Mouse (Mus musculus): ENCODE measurements at regions not wholly inside any gene's neighbourhood (a gene's known extent, or its start where the extent isn't known, plus 50 kb on each side); places are given as distances from the start of the nearest gene placed in this dataset.
"Not testable (repeated sequence)": the region's sequence is repeated elsewhere in the genome, so short reads cannot be mapped to it uniquely, and the experiment has no call there.

DNA sequence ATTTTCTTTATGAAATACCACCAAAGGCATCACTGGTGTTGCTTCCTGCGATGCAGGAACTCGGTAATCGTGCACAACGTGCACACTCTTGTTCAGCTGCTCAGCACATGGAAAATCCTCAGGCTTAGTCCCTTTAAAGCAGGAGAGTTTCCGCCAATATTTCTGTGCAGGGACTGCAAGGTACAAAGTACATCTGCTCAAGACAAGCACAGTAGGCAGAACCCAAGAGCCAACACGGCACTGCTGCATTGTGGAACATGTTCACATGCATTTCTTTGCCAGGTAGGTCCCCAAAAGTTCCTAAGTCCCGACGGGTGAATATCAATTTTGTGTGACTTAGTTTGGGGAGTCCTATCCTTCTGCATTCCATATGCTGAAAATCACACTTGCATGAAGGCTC is 808.0 kb upstream of the Pou3f3 start:
- no peak for DNase-seq

DNA sequence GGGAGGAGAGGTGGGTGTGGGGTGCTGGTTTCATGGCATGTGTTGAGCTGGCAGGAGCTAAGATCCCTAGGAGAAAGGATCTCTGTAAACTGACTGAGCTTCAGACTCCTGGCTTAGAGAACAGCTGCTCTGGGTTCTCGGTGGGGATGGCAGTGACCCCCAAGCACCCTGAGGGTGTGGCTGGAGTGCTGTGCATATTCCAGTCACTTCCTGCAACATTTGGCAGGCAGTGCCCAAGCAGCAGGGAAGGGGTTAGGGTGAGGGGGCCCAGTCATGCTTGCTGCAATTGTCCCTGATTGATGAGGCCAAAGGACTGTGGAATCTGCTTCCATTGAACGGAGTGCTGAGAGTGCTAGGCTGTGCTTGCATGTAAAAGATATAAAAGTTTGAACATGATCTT is 807.4 kb upstream of the Pou3f3 start:
- DNase-seq: no peak

DNA sequence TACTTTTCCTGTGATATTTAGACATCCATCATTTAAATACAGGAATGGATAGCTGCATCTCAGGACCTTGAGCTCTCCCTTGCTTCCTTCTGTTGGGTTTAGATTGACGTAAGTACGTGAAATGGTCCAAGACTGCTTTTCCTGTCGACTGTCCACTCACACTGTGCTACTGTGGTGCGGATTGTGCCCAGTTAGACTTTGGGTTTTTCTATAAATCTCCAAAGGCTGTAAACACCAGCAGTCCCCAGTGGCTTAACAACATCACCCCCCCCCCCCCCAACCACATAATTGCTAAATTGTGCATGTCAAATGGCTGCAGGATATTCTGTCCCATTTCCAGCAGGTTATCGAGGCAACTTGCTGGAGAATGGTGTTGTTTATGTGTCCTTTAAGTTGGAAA is 806.6 kb upstream of the Pou3f3 start:
- DNase-seq: no peak

DNA sequence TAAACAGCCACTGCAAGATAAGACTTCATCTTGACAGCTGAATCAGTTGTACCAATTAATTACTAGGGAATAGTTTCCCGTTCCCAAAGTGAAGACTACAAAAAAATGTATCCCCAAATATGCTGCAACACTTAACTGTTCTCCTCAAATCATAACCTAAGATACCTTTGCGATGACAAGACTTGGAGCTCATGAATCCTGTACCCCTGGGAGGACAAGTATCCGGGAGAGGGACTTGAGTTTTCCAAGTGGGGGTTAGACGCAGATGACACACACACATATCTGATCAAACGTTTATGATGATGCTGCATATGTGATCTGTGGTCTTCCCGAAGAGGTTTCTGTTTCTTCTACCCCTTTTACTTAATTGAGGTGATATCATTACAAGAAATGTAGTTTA is 805.6 kb upstream of the Pou3f3 start:
- DNase-seq: no peak

DNA sequence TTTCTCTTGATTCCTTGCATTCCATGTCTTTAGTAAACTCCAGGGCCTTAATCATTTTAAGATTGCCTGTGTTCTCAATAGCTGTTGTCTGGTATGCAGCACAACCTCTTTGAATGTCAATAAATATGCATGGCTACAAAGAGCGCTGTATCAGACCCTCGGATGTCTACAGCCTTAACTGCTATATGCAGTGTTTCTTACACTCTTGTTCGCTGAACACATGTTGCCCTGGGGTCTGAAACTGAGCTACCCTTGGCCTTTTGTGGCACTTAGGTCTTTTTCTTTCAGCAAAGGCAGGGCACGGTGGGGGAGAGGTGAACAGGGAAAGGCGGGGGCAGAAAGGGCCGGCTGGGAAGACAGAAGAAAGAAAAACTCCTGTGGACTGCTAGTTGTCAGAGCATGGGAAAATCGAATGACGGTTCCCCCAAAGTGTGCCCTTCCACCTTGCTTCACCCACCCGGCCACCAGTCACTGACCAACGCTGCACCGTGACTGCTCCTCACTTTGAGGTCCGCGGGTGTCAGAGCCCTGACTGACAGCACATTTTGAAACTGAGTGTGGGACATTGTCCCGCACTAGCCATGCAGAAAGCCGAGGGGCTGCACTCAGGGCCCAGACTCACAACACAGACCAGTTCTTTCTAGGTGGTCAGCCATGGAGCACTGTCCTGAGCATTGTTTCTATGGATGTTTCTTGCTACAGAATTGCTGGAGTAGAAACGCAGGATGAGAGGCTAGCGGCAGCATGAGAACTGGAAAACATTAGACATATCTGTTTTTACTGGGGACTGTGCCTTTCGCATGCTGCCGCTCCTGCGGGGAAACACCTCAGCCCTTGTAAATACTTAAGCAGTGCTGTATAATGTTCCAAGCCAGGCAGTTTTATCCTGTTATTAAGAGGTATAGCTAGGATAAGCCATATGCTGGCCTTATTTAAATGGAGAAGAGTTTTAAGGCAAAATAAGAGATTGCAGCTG is 804.6 kb upstream of the Pou3f3 start:
- DNase-seq: no peak

DNA sequence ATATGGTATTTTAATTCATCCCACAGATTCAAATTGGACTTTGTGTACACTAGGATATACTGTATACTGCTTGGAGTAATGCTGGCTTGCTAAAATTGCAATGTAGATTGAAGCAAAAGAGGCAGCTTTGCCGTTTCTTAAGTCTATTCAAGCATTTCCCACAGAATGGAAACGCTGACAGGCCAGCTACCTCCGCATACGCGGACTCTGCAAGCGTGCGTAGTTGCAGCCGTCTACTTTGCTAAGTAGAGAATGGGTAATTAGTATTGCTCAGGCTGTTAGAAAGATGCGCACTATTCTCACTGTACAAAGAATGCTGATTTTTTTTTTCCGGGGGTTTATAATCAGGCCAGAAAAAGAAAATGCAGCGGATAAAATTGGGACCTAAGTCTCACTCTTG is 803.8 kb upstream of the Pou3f3 start:
- no peak for DNase-seq

DNA sequence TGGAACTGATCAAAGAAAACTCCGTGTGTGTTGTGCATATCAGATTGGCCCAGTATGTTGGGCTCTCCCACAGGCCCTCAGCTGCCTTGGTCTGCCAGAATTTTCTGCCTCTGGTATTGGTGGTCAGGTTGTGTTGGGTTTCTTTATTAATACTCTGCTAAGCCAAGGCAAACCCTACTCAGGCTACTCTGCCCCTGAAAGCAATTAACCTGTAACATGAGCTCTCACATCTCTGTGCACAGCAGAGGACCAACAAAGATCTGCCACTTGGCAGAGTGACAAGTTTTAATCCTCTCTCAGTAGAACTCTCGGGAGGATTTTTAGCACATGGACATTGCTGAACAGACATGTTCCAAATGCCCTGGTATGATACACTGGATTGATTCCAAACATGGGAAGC is 803.2 kb upstream of the Pou3f3 start:
- no peak for DNase-seq

DNA sequence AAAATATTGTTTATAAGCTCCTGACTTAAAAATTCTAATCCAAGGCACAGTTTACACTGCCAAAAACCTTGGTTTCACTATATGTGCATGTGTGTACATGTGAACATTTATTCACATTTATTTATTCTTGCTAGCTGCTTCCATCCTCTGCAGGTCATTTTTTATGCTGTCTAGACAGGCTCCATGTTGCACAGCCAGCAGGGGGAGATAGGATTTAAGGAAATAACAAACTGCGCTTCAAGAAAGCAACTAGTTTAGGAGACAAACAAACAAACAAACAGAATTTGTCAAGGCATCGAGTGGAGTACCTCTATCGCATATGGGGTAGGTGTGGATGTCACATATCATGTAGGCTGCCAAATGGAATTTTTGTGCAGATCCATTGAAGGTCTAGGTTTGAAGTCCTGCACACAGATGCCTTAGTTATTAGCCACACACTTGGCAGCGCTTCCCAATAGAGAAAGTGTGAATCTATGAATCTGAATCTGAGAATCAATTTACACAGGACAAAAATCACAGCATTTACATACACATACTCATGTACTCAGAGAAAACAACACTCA is 797.7 kb upstream of the Pou3f3 start:
- no peak for DNase-seq

DNA sequence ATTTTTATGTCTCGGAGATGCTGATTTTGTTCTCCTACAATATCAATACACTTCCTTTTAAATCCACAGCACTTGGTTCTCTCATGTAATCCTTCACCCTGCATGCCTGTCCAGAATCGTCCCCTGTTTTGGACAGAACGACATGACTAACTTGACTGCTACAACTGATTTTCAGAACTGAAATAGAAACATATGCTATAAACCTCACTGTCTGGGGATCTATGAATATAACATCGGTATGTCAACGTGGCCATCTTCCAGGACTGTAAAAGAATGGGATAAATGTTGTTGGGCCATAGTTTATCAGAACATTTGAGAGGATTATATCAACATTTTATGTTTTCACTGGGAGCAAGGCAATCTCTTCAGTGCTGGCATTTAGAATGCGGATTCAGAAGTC is 795.2 kb upstream of the Pou3f3 start:
- DNase-seq: no peak

DNA sequence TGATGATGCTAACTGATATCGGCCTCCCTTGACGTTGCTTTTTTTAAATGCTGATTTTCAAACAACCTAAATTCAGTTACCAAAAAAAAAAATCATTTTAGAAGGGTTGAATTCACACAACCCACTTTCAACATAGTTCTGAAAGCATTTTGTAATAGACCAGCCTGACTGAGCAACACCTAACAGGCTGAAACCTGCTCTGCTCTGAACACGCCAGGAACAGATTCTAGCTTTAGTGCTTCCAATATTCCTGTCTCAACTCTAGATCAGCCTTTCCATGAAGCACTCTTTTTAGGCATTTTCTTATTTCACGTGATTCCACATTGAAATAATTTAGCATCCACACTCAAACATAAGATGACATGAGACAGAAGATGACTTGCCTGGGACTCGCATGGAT is 789.6 kb upstream of the Pou3f3 start:
- no peak for DNase-seq

DNA sequence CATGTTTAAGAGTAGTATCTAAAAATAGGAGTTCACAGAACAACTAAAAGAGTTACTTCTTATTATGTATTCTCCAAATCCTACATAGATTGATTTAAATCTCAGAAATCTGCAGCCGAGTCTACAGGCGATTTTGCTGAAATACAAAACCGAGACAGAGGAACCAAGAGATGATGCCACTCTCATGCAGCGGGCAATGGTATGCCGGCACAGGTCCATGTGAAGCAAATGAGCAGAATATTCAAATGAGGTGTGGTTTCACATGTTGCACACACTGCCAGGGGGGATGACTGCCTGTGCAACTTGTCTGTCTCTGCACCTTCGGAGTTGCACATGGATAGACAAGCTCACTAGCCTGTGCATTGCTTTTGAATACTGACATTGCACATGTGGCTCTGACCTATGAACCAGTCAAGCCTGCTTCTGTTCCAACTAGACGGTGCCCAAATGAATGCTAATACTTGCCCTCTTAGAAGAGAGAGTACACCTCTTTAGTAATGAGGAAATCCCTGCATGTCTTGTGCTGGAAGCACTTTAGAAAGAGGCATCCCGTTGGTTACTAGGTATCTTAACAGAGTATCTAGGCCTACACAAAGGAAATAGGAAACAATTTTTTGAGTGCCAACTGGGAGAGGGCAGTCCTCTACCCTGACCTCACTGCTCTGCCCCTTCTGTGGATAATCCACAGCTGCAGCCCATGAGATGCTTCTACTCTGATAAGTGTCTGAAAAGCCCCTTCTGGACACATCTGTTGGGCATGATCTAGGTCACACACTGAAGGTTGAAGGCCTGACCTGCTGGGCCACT is 787.4 kb upstream of the Pou3f3 start:
- no peak for DNase-seq

DNA sequence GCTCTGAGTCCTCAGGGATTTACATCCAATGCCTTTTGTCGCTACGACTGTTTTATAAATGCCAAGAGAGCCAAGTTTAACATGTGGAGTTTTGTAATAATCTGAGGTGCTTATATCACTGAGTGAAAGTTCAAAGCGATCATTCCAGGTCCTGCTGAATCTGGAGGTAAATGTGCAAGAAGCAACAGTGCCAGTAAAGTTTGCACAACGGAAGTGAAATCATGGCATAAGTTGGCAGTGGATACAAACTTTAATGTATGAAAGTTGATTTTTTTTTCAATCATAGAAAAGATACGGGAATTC is 786.8 kb upstream of the Pou3f3 start:
- no peak for DNase-seq

DNA sequence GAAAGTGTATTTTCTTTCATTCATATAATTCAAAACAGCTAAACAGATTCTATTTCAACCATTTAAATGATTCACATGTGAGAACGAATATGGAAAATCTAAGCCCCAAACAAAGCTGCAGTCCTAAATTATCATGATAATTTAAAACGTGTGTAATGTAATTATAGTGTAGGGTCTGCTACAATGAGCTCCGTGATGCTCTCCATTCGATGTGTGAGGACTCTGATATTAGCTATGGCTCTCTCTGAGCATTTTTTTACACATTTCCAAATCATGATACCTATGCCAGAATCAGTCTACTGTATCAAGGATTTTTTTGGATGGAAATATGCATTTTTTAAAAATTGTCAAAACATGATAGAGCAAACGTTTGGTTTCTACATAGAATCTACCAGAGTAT is 785.8 kb upstream of the Pou3f3 start:
- DNase-seq: no peak

DNA sequence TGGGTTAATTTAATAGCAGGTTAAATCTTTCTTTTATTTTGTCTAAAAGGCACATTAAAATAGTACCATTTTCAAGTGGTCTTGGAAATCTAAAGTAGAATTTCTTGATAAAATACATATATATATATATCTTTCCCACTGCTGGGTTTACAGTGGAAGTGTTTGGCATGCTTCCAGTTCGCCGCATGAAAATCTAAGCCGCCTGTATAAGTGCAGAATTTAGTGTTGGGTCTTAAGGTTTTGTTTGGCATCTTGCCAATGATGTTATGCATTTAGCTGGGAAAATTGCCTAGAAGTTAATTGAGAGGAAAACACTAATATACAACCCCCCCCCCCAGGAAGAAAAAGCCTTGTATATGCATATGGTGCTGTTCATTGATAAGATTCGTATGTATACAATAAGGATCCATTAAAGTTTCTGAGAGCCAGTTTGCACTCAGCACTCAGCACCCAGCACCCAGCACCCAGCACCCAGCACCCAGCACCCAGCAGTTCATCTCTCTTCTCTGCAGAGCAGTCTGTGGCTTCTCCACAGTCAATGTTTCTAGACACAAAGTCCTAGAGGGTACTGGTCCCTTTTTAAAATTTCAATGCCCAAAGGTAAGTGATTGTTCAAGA is 778.7 kb upstream of the Pou3f3 start:
- DNase-seq: no peak

DNA sequence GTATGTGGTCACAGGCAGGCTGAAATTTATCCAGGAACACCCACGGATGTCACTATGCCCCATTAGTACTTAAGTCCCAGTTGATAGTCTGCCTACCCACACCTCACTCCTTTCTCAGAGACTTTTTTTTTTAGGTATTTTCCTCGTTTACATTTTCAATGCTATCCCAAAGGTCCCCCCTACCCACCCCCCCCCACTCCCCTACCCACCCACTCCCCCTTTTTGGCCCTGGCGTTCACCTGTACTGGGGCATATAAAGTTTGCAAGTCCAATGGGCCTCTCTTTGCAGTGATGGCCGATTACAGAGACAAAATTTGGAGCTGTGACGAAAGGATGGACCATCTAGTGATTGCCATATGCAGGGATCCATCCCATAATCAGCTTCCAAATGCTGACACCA is 777.8 kb upstream of the Pou3f3 start:
- not testable (repeated sequence) for DNase-seq

DNA sequence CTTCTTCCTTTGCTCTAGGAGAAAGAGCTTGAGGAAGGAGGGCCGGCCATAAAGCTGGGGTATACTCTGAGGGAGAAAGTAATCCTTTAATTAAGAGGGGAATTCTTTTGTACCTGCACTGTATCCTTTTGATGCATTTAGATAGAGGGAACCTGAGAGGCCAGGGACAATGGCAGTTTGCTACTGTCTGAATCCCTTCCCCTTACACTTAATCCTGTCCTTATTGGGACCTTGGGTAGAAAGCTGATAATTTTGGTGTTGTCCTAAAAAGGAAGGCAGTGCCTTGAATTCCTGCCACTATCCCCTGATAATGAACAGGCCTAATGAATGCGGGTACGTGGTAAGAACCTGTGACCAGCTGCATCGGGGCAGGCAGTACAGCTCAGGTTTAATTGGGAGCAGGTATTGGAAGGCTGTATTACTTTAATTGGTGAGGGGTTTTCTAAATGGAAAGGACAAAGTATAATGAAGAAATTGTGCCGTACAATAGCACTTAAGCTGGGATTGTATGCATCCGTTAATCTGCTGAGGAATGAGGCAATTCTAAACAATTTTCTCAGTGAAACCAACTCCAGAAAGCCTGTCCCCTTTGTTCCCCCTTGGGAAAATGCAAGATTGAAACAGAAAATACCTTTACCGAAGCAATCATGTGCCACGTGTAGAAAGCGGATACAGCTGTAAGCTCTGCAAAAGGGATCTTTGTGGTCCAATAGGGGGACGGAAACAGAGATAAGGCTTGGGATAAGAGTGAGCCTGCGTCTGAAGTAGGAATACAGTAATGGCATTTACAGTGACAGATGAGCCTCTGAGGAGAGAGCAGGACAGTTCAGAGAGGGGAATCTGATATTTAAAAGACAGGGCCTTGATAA is 776.9 kb upstream of the Pou3f3 start:
- no peak for DNase-seq

DNA sequence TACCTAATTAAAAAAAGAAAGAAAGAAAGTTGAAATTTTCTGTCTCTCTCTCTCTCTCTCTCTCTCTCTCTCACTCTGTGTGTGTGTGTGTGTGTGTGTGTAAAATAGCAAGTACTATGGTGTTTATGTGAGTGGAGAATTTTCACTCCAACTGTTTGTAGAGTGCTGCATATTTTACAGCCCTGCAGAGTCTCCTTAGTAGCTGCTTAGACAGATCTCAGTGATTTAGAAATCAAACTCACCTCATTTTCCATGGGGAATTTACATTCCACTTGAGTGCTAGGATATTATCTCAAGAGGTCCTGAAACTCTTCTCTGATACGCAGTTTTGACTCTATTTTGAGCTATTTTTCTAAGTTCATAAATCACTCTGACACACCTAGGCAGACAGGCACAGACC is 761.8 kb upstream of the Pou3f3 start:
- DNase-seq: no peak

DNA sequence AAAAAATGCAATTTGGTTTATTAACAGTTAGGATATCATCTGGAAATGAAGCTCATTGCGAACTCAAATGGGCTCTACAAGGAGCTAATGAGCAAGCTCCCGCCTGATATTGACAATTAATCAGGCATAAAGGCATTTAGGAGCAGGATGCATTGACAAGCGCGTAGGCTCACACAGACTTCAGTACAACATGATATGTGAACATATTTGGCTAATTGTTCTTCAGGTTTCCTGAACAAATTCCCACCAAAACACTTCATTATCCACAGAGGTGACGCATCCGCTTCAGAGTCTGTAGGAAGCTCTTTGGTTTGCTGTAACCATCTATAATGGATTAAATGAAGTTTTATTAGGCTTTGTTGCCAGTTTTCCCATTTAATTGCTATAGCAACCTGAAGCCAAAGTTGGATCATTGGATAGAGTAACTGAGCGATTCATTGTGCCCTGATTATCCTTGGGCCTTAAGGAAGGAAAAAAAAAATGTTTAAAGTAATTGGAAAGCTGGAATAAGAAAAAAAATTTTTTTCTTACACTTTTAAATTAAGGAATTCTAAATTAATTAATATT is 759.6 kb upstream of the Pou3f3 start:
- DNase-seq: no peak

DNA sequence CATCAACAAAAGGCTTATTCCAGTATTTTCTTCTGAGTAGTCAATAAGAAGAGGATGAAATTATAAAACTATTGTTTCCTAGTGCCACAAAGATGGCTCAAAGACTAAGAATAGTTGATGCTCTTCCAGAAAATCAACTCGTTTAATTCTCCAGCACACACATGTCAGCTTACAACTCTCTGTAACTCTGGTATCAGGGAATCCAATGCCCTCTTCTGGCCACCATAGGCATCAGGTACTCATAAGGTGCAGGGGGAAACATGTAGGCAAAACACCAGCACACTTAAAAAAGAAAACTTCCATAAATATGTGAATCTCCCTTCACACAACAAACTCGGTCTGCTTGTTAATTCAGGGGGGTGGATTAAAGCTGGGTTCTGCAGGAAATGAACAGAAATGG is 734.6 kb upstream of the Pou3f3 start:
- DNase-seq: no peak

DNA sequence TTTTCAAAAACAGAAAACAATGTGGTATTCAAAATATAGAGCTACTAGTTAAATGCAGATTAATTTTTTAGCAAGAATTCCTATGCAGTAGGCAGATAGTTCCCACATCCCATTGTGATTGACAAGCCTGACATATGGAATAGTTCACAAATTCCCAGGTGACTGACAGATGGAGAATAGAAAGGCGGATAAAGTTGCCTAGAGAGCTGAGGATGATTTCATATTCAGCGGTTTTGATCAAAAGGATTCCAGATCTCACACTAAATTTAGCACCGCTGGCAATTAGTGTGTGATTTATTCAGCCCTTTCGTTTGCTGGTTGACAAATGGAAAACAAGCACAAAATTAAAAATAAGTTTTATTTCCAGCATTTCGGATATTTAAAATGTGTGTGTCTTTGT is 714.0 kb upstream of the Pou3f3 start:
- DNase-seq: no peak

DNA sequence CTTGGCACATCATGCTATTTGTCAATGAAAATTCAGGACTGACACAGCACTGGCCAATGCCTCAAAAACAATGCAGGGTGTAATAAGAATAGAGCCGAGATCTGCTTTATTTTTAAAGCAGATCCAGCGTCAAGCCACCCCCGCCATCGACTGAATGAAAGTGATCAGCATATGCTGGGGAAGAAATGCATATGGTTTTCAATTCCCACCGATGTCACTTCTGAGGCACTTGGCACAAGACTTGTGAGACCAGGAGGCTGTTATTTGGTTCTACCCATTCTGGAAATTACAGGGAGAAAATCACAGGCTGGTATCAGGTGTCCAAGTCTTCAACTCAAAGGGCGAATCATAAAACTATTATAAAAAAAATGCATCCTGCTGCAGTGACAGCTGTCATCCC is 689.3 kb upstream of the Pou3f3 start:
- no peak for DNase-seq

DNA sequence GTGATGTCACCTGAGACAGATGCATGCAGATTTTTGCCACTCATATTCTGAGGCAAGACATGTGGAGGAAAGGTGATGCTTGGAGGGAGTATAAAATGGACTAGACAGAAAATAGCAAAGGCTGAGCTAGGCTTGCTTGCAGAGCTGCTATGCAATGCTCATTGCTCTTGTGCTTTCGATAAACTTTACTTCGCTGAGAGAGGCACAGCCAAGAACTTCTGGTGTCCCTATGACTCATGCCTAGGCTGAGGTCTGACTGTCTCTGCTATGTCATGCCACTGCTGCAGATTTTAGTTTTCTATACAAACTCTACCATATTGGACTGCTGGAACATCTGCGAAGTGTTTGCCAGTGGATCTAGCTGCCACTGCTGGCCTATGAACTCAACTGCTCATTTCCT is 687.5 kb upstream of the Pou3f3 start:
- no peak for DNase-seq
